Mouse (Mus musculus): ENCODE measurements around the gene Baiap2l1. TPM values are rescaled to one million over a fixed set of nuclear protein-coding genes. Genes with fewer than 3 reads are reported as not detected.

The Baiap2l1 gene
- polyA plus RNA-seq, 1 experiment from 2014 or later, result 27.4 TPM

GRCm38 (mm10) chr5:144231410-144231809 lies 126.5 kb downstream of the Baiap2l1 start:
- Histone ChIP-seq H3K4me2 (replicated peaks) (no peak overlapping the region), H3K9me3 (no peaks in the 10 kb centered on the region), H3K27ac (no peak overlapping the region), H3K36me3 (no peaks in the 10 kb centered on the region), H3K4me1 (replicated peaks) (no peaks in the 10 kb centered on the region), H3K4me3 (replicated peaks) (no peak overlapping the region), H3K27me3 (replicated peaks) (no peaks in the 10 kb centered on the region), H3K9ac (no peak overlapping the region)
- 71% methylated on average over 1 of the region's 1 CpGs for WGBS
- no peak for ATAC-seq

- 87% methylated on average over 7 of the region's 7 CpGs for WGBS
Measured at GRCm38 (mm10) chr5:144230216-144230615, 127.7 kb downstream of the Baiap2l1 start.

GRCm38 (mm10) chr5:144226220-144226619 lies 131.7 kb downstream of the Baiap2l1 start:
- H3K4me3 ChIP-seq (replicated peaks), result no peak overlapping the region
- no peak overlapping the region for H3K27ac ChIP-seq
- no peak for ATAC-seq
- H3K4me2 ChIP-seq (replicated peaks), result no peak overlapping the region
- no peak overlapping the region for H3K9ac ChIP-seq
- no peaks in the 10 kb centered on the region for H3K9me3 ChIP-seq
- no peaks in the 10 kb centered on the region for H3K36me3 ChIP-seq
- peaks cover 12% of the 10 kb centered on the region; the same call in 1 of the 2 replicates for H3K4me1 ChIP-seq (replicated peaks)
- WGBS, result 27% methylated on average over 11 of the region's 11 CpGs
- H3K27me3 ChIP-seq (replicated peaks), result no peaks in the 10 kb centered on the region

More at GRCm38 (mm10) chr5:144230216-144230615, 127.7 kb downstream of the Baiap2l1 start:
- Histone ChIP-seq H3K9ac (no peak overlapping the region), H3K4me3 (replicated peaks) (no peak overlapping the region), H3K36me3 (no peaks in the 10 kb centered on the region), H3K27ac (no peak overlapping the region), H3K4me2 (replicated peaks) (no peak overlapping the region), H3K9me3 (no peaks in the 10 kb centered on the region), H3K4me1 (replicated peaks) (no peaks in the 10 kb centered on the region), H3K27me3 (replicated peaks) (no peaks in the 10 kb centered on the region)
- ATAC-seq, result no peak

GRCm38 (mm10) chr5:144223899-144224816 lies 133.8 kb downstream of the Baiap2l1 start:
- no peaks in the 10 kb centered on the region for H3K9me3 ChIP-seq
- H3K36me3 ChIP-seq, result no peaks in the 10 kb centered on the region
- peak overlapping the region; percentile 52 for H3K27ac ChIP-seq
- ATAC-seq, result peak; percentile 31; the same call in 1 of the 2 replicates
- H3K9ac ChIP-seq, result peak overlapping the region; percentile 61
- peak overlapping the region; percentile 85 for H3K4me2 ChIP-seq (replicated peaks)
- H3K27me3 ChIP-seq (replicated peaks), result no peaks in the 10 kb centered on the region
- H3K4me3 ChIP-seq (replicated peaks), result peak overlapping the region; percentile 78
- peaks cover 12% of the 10 kb centered on the region; the same call in 1 of the 2 replicates for H3K4me1 ChIP-seq (replicated peaks)
- WGBS, result 26% methylated on average over 18 of the region's 18 CpGs

- Histone ChIP-seq H3K4me3 (replicated peaks) (peak within 1 kb of the TSS; percentile 78), H3K27me3 (replicated peaks) (no peaks in the 10 kb centered on the region), H3K4me2 (replicated peaks) (peak within 1 kb of the TSS; percentile 85), H3K9ac (peak within 1 kb of the TSS; percentile 79), H3K27ac (peak within 1 kb of the TSS; percentile 66), H3K36me3 (no peaks in the 10 kb centered on the region), H3K9me3 (no peaks in the 10 kb centered on the region), H3K4me1 (replicated peaks) (peaks cover 12% of the 10 kb centered on the region; the same call in 1 of the 2 replicates)
- under 1% methylated on average over 37 of the region's 37 CpGs for WGBS
- ATAC-seq, result peak; percentile 99
Measured at GRCm38 (mm10) chr5:144223503-144223862, 134.4 kb downstream of the Baiap2l1 start, which contains the start of gene Tecpr1. Tecpr1 (minus strand) TSS chr5:144223615.

GRCm38 (mm10) chr5:144222811-144223502 lies 135.0 kb downstream of the Baiap2l1 start:
- ATAC-seq, result peak; percentile 72
- H3K4me3 ChIP-seq (replicated peaks), result peak overlapping the region; percentile 78
- H3K36me3 ChIP-seq, result no peaks in the 10 kb centered on the region
- H3K4me2 ChIP-seq (replicated peaks), result peak overlapping the region; percentile 85
- H3K27ac ChIP-seq, result peak overlapping the region; percentile 66
- no peaks in the 10 kb centered on the region for H3K27me3 ChIP-seq (replicated peaks)
- 2% methylated on average over 24 of the region's 25 CpGs for WGBS
- no peaks in the 10 kb centered on the region for H3K9me3 ChIP-seq
- peak overlapping the region; percentile 79 for H3K9ac ChIP-seq
- peaks cover 12% of the 10 kb centered on the region; the same call in 1 of the 2 replicates for H3K4me1 ChIP-seq (replicated peaks)

GRCm38 (mm10) chr5:144221305-144221704 lies 136.6 kb downstream of the Baiap2l1 start:
- H3K9ac ChIP-seq, result no peak overlapping the region
- WGBS, result 56% methylated on average over 4 of the region's 4 CpGs
- H3K4me1 ChIP-seq (replicated peaks), result peaks cover 12% of the 10 kb centered on the region; the same call in 1 of the 2 replicates
- no peak overlapping the region for H3K27ac ChIP-seq
- no peak overlapping the region for H3K4me3 ChIP-seq (replicated peaks)
- no peaks in the 10 kb centered on the region for H3K9me3 ChIP-seq
- ATAC-seq, result no peak
- H3K4me2 ChIP-seq (replicated peaks), result no peak overlapping the region
- H3K27me3 ChIP-seq (replicated peaks), result no peaks in the 10 kb centered on the region
- no peaks in the 10 kb centered on the region for H3K36me3 ChIP-seq

- Histone ChIP-seq H3K36me3 (no peaks in the 10 kb centered on the region), H3K4me3 (replicated peaks) (no peak overlapping the region)
- 85% methylated on average over 5 of the region's 5 CpGs for WGBS
Measured at GRCm38 (mm10) chr5:144219936-144220335, 138.0 kb downstream of the Baiap2l1 start.

GRCm38 (mm10) chr5:144219306-144219705 lies 138.6 kb downstream of the Baiap2l1 start:
- Histone ChIP-seq H3K9me3 (no peaks in the 10 kb centered on the region), H3K4me2 (replicated peaks) (no peak overlapping the region), H3K27ac (no peak overlapping the region), H3K9ac (no peak overlapping the region), H3K36me3 (no peaks in the 10 kb centered on the region), H3K4me1 (replicated peaks) (peaks cover 10% of the 10 kb centered on the region; the same call in 1 of the 2 replicates), H3K4me3 (replicated peaks) (no peak overlapping the region), H3K27me3 (replicated peaks) (no peaks in the 10 kb centered on the region)
- ATAC-seq, result no peak
- 73% methylated on average over 12 of the region's 12 CpGs for WGBS

More at GRCm38 (mm10) chr5:144219936-144220335, 138.0 kb downstream of the Baiap2l1 start:
- no peaks in the 10 kb centered on the region for H3K9me3 ChIP-seq
- H3K27me3 ChIP-seq (replicated peaks), result no peaks in the 10 kb centered on the region
- H3K4me2 ChIP-seq (replicated peaks), result no peak overlapping the region
- no peak overlapping the region for H3K27ac ChIP-seq
- ATAC-seq, result no peak
- H3K4me1 ChIP-seq (replicated peaks), result peaks cover 12% of the 10 kb centered on the region; the same call in 1 of the 2 replicates
- H3K9ac ChIP-seq, result no peak overlapping the region

GRCm38 (mm10) chr5:144218061-144218460 lies 139.9 kb downstream of the Baiap2l1 start:
- Histone ChIP-seq H3K9me3 (no peaks in the 10 kb centered on the region), H3K9ac (no peak overlapping the region), H3K4me2 (replicated peaks) (no peak overlapping the region), H3K27me3 (replicated peaks) (no peaks in the 10 kb centered on the region), H3K4me1 (replicated peaks) (peaks cover 8% of the 10 kb centered on the region; the same call in 1 of the 2 replicates), H3K27ac (no peak overlapping the region), H3K4me3 (replicated peaks) (no peak overlapping the region), H3K36me3 (no peaks in the 10 kb centered on the region)
- WGBS, result 82% methylated on average over 7 of the region's 7 CpGs
- no peak for ATAC-seq

- no peak overlapping the region for H3K4me2 ChIP-seq (replicated peaks)
- no peaks in the 10 kb centered on the region for H3K27me3 ChIP-seq (replicated peaks)
- no peaks in the 10 kb centered on the region for H3K9me3 ChIP-seq
- H3K9ac ChIP-seq, result no peak overlapping the region
- WGBS, result 100% methylated on average over 2 of the region's 2 CpGs
- ATAC-seq, result no peak
- no peaks in the 10 kb centered on the region for H3K4me1 ChIP-seq (replicated peaks)
- H3K36me3 ChIP-seq, result no peaks in the 10 kb centered on the region
- H3K27ac ChIP-seq, result no peak overlapping the region
- H3K4me3 ChIP-seq (replicated peaks), result no peak overlapping the region
Measured at GRCm38 (mm10) chr5:144215992-144216391, 141.9 kb downstream of the Baiap2l1 start.

Measured in intestine, embryonic 15.5 days (tissue).